Mouse (Mus musculus) kidney, embryonic 16.5 days (tissue): ENCODE results near the gene Mbd5. TPM values are rescaled to one million over a fixed set of nuclear protein-coding genes. Genes with fewer than 3 reads are reported as not detected.
A peak's percentile ranks its signal among the peaks of the same experiment; 100 is the strongest.
"Not testable (repeated sequence)": the region's sequence is repeated elsewhere in the genome, so short reads cannot be mapped to it uniquely, and the experiment has no call there.

ENCODE experiments used
- ATAC-seq: fragments of 200-750 bp; cut with Nextera tagmentation; 2 replicates; pipeline ENCODE4 v1.8.0; 2017; ENCODE audit warnings: moderate TSS enrichment; ENCODE audit not compliant: low FRiP score, low TSS enrichment
- H3K27ac ChIP-seq: fragments of 300-500 bp; sonication (generic); 2 replicates; pipeline ENCODE4 v1.5.1; 2014; ENCODE audit warnings: low read length
- H3K27me3 ChIP-seq: fragments of 300-500 bp; sonication (generic); 2 replicates; pipeline ENCODE4 v1.6.1; 2014; ENCODE audit warnings: low read length, control low read depth, mixed read lengths; ENCODE audit not compliant: insufficient read depth
- H3K36me3 ChIP-seq: fragments of 300-500 bp; sonication (generic); 2 replicates; pipeline ENCODE4 v1.6.1; 2014; ENCODE audit warnings: low read length, control low read depth, mixed read lengths; ENCODE audit not compliant: insufficient read depth
- H3K4me1 ChIP-seq: fragments of 300-500 bp; sonication (generic); 2 replicates; pipeline ENCODE4 v1.6.1; 2014; ENCODE audit warnings: low read length, control low read depth, mixed read lengths; ENCODE audit not compliant: insufficient read depth
- H3K4me2 ChIP-seq: fragments of 300-500 bp; sonication (generic); replicated peaks from 2 replicates; pipeline ENCODE4 v1.6.1; 2014; ENCODE audit warnings: low read depth, low read length
- H3K4me3 ChIP-seq: fragments of 300-500 bp; sonication (generic); 2 replicates; pipeline ENCODE4 v1.5.1; 2014; ENCODE audit warnings: mild to moderate bottlenecking, low read length
- H3K9ac ChIP-seq: fragments of 300-500 bp; sonication (generic); replicated peaks from 2 replicates; pipeline ENCODE4 v1.6.1; 2014; ENCODE audit warnings: low read length
- H3K9me3 ChIP-seq: fragments of 300-500 bp; sonication (generic); 2 replicates; pipeline ENCODE4 v1.6.1; 2016; ENCODE audit warnings: low read length, control low read depth
- WGBS: fragments of 180-500 bp; shearing (Covaris S2); extraction: QIAGEN DNeasy Blood & Tissue Kit; methylation state at CpG from one replicate; pipeline ENCODE4 v1.1.7; 2014; 5-methylcytosine and 5-hydroxymethylcytosine counted together
- polyA plus RNA-seq: library from polyadenylated mRNA; unstranded; fragments of >200 nt; fragmentation: Nextera tagmentation; extraction: Ambion mirVana; gene quantifications from 2 replicates; pipeline ENCODE4 v1.2.1, GENCODE M21; 2015

The Mbd5 gene
- polyA plus RNA-seq, 1 experiment from 2014 or later, result 23.3 TPM

DNA sequence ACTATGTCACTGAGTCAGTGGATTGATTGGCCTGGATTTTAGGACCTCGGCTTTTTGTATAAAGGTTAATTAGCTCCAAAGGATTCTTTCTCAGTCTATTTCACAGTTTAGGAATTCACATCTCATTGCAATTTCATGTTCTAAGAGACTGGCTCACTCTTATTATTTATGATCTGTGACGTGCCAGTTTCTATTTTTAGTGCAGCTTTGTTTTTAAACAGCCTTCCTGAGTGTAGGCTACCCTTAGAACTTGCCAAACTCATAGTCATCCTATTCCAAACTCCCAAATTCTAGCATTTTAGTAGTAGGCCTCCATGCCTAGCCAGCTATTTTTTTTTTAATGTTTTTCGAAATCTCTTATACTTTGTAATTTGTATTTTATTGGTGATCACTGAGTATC lies 192.9 kb downstream of the Mbd5 start:
- Histone ChIP-seq H3K27me3 (no peaks in the 10 kb centered on the region), H3K9me3 (no peaks in the 10 kb centered on the region), H3K27ac (no peak overlapping the region), H3K4me1 (peaks cover 4% of the 10 kb centered on the region; the same call in 1 of the 2 replicates), H3K9ac (no peak overlapping the region), H3K36me3 (0 out of 2 replicates have a peak, but pooled peaks cover under 1% of the 10 kb centered on the region), H3K4me3 (no peak overlapping the region), H3K4me2 (no peak overlapping the region)
- no peak for ATAC-seq
- WGBS, result 48% methylated on average over 3 of the region's 3 CpGs

DNA sequence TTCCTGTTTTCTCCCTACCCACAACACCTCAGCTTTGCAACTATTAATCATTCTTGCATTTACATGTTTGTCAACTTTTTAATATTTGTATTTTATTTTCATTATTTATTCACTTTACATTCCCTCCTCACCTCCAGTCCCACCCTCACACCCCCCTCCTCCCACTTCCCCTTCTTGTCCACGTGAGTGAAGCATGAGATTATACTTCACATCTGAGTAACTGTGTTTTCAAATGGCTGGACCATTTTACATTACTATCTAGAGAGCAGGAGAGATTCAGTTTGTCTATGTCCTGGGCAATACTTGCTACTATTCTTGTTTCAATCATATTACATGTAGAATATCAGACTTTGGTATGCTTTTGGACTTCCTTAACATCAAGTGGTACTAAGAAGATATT lies 204.3 kb downstream of the Mbd5 start:
- peaks cover 4% of the 10 kb centered on the region; the same call in 1 of the 2 replicates for H3K36me3 ChIP-seq
- H3K9me3 ChIP-seq, result no peaks in the 10 kb centered on the region
- no peak overlapping the region for H3K9ac ChIP-seq
- H3K4me1 ChIP-seq, result no peaks in the 10 kb centered on the region
- no peak overlapping the region for H3K4me3 ChIP-seq
- no peak overlapping the region for H3K4me2 ChIP-seq
- no peaks in the 10 kb centered on the region for H3K27me3 ChIP-seq
- WGBS, result 62% methylated on average over 1 of the region's 1 CpGs
- no peak overlapping the region for H3K27ac ChIP-seq
- ATAC-seq, result no peak

DNA sequence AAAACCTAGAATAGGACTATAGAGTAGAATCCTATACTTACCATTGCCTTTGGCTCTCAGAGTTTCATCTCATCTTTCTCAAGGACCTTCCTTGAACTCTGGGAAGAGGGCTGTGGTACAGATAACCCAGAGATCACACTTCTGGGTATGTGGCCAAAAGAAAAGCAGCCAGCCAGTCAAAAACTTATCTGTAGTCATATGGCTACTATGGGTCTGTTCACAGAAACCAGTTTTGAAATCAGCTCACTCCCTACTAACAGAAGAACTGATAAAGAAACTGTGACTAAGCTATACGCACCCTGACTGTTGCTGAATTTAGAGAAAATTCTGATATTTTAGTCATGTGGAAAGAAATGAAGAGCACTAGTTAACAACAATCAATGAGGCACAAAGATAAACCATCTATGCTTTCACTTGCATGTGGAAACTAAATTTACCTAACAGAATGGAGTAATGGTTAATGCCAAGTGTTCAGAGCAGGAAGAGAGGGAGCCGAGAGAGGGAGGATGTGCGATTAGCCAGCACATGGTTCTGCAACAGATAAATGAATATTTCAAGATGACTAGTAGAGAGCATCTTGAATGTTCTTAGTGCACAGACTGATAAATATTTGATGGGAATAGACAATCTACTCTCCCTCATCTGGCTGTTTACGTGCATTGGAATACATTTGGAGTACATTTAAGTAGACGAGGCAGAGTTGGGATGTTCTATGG lies 211.1 kb downstream of the Mbd5 start:
- Histone ChIP-seq H3K9me3 (no peaks in the 10 kb centered on the region), H3K36me3 (peaks cover 9% of the 10 kb centered on the region; the same call in 1 of the 2 replicates), H3K9ac (no peak overlapping the region), H3K4me2 (no peak overlapping the region), H3K4me1 (no peaks in the 10 kb centered on the region), H3K27ac (no peak overlapping the region), H3K27me3 (no peaks in the 10 kb centered on the region), H3K4me3 (no peak overlapping the region)
- ATAC-seq, result no peak
- 92% methylated on average over 5 of the region's 5 CpGs for WGBS

- Histone ChIP-seq H3K27ac (no peak overlapping the region), H3K27me3 (no peaks in the 10 kb centered on the region), H3K36me3 (no peaks in the 10 kb centered on the region), H3K4me3 (no peak overlapping the region), H3K9me3 (no peaks in the 10 kb centered on the region), H3K9ac (no peak overlapping the region), H3K4me1 (no peaks in the 10 kb centered on the region), H3K4me2 (no peak overlapping the region)
- 95% methylated on average over 3 of the region's 3 CpGs for WGBS
- ATAC-seq, result no peak
Measured at GRCm38 (mm10) chr2:49169766-49170165, 220.5 kb downstream of the Mbd5 start.

- Histone ChIP-seq H3K27me3 (no peaks in the 10 kb centered on the region), H3K4me1 (no peaks in the 10 kb centered on the region), H3K4me3 (no peak overlapping the region), H3K9me3 (0 out of 2 replicates have a peak, but pooled peaks cover 2% of the 10 kb centered on the region), H3K9ac (no peak overlapping the region), H3K4me2 (no peak overlapping the region), H3K27ac (no peak overlapping the region), H3K36me3 (0 out of 2 replicates have a peak, but pooled peaks cover 2% of the 10 kb centered on the region)
- WGBS, result 78% methylated on average over 3 of the region's 3 CpGs
- ATAC-seq, result peak; percentile 27; the same call in 1 of the 2 replicates
Measured at GRCm38 (mm10) chr2:49177015-49177414, 227.7 kb downstream of the Mbd5 start.

- Histone ChIP-seq H3K9ac (no peak overlapping the region), H3K4me1 (no peaks in the 10 kb centered on the region), H3K4me2 (no peak overlapping the region), H3K4me3 (no peak overlapping the region), H3K9me3 (no peaks in the 10 kb centered on the region), H3K27me3 (no peaks in the 10 kb centered on the region), H3K36me3 (no peaks in the 10 kb centered on the region), H3K27ac (no peak overlapping the region)
- ATAC-seq, result no peak
- WGBS, result 83% methylated on average over 2 of the region's 2 CpGs
Measured at GRCm38 (mm10) chr2:49190984-49191383, 241.7 kb downstream of the Mbd5 start.

- Histone ChIP-seq H3K36me3 (no peaks in the 10 kb centered on the region), H3K9me3 (no peaks in the 10 kb centered on the region), H3K4me1 (no peaks in the 10 kb centered on the region), H3K27ac (no peak overlapping the region), H3K4me3 (no peak overlapping the region), H3K27me3 (no peaks in the 10 kb centered on the region), H3K9ac (no peak overlapping the region), H3K4me2 (no peak overlapping the region)
- 92% methylated on average over 3 of the region's 3 CpGs for WGBS
- no peak for ATAC-seq
Measured at GRCm38 (mm10) chr2:49191695-49192094, 242.4 kb downstream of the Mbd5 start.

GRCm38 (mm10) chr2:49204081-49204480 lies 254.8 kb downstream of the Mbd5 start:
- H3K4me3 ChIP-seq, result no peak overlapping the region
- no peak overlapping the region for H3K4me2 ChIP-seq
- H3K9me3 ChIP-seq, result no peaks in the 10 kb centered on the region
- no peaks in the 10 kb centered on the region for H3K27me3 ChIP-seq
- WGBS, result 47% methylated on average over 1 of the region's 1 CpGs
- no peaks in the 10 kb centered on the region for H3K4me1 ChIP-seq
- no peak for ATAC-seq
- no peaks in the 10 kb centered on the region for H3K36me3 ChIP-seq
- H3K27ac ChIP-seq, result no peak overlapping the region
- H3K9ac ChIP-seq, result no peak overlapping the region

GRCm38 (mm10) chr2:49205692-49206091 lies 256.4 kb downstream of the Mbd5 start:
- 96% methylated on average over 1 of the region's 1 CpGs for WGBS

GRCm38 (mm10) chr2:49209349-49209748 lies 260.0 kb downstream of the Mbd5 start:
- Histone ChIP-seq H3K9me3 (no peaks in the 10 kb centered on the region), H3K4me2 (no peak overlapping the region), H3K4me3 (no peak overlapping the region), H3K4me1 (no peaks in the 10 kb centered on the region), H3K27ac (no peak overlapping the region), H3K9ac (no peak overlapping the region), H3K36me3 (no peaks in the 10 kb centered on the region), H3K27me3 (no peaks in the 10 kb centered on the region)
- WGBS, result 91% methylated on average over 3 of the region's 3 CpGs
- no peak for ATAC-seq

More at GRCm38 (mm10) chr2:49205692-49206091, 256.4 kb downstream of the Mbd5 start:
- not testable (repeated sequence) for H3K9ac ChIP-seq, H3K27ac ChIP-seq, H3K4me3 ChIP-seq, H3K36me3 ChIP-seq, ATAC-seq, H3K9me3 ChIP-seq, H3K4me1 ChIP-seq, H3K27me3 ChIP-seq, H3K4me2 ChIP-seq
